8 mouse cellular contexts compared by ENCODE assay signal in genomic region chr1:133452564-133453165, GRCm38 (mm10). TPM values are rescaled to one million over a fixed set of nuclear protein-coding genes. Genes with fewer than 3 reads are reported as not detected.
DNase-seq lines count a peak whose midpoint lies in the region; ATAC-seq and TF ChIP-seq lines count a peak whose summit lies in the region.
"Had no signal": no experiment of that assay in that cellular context is flagged by ENCODE, and none has a peak within 500 bp of the region (broad histone marks: within the 10 kb centered on the region; RNA-seq: fewer than 3 reads in every experiment).

No protein-coding gene starts in this region.

- DNase-seq in hindbrain, embryonic 14.5 days (ENCODE audit: low spot score) = no peak
- no peak for DNase-seq in heart, postnatal 0 days (ENCODE audit: low spot score)
- DNase-seq in liver, postnatal 0 days = peak; percentile 35
- no peak for DNase-seq in testis, postnatal 10 days (ENCODE audit: low spot score)
- DNase-seq in layer of hippocampus, postnatal 10 days (ENCODE audit: low spot score in 2 of 2) = no peak

- H3K4me2 ChIP-seq in hindbrain, embryonic 13.5 days = no peak overlapping the region
- H3K4me2 ChIP-seq in hindbrain, embryonic 14.5 days (replicated peaks) = no peak overlapping the region
- no peak overlapping the region for H3K4me2 ChIP-seq in heart, postnatal 0 days (ENCODE audit: low read depth, low read length)
- H3K4me2 ChIP-seq in kidney, embryonic 14.5 days (replicated peaks; ENCODE audit: low read depth, low read length) = no peak overlapping the region
- peak overlapping the region; percentile 31; the same call in 1 of the 2 replicates for H3K4me2 ChIP-seq in liver, postnatal 0 days (ENCODE audit: low read depth, low read length)

- 24% methylated on average over 10 of the region's 10 CpGs for WGBS in hindbrain, embryonic 13.5 days
- 25% methylated on average over 10 of the region's 10 CpGs for WGBS in hindbrain, embryonic 14.5 days
- WGBS in heart, postnatal 0 days = 57% methylated on average over 10 of the region's 10 CpGs
- WGBS in kidney, embryonic 14.5 days = 42% methylated on average over 10 of the region's 10 CpGs
- WGBS in liver, postnatal 0 days (ENCODE audit: insufficient replicate concordance) = 52% methylated on average over 10 of the region's 10 CpGs

- H3K9ac ChIP-seq in hindbrain, embryonic 13.5 days = 0 out of 2 replicates have a peak overlapping the region, but pooled peaks have one; percentile 19
- no peak overlapping the region for H3K9ac ChIP-seq in hindbrain, embryonic 14.5 days
- H3K9ac ChIP-seq in heart, postnatal 0 days (replicated peaks; ENCODE audit: low read depth, low read length) = no peak overlapping the region
- H3K9ac ChIP-seq in kidney, embryonic 14.5 days (ENCODE audit: low read depth, low read length) = 0 out of 2 replicates have a peak overlapping the region, but pooled peaks have one; percentile 13
- peak overlapping the region; percentile 13; the same call in 1 of the 2 replicates for H3K9ac ChIP-seq in liver, postnatal 0 days (replicated peaks)

- H3K27ac ChIP-seq in hindbrain, embryonic 13.5 days = no peak overlapping the region
- no peak overlapping the region for H3K27ac ChIP-seq in hindbrain, embryonic 14.5 days
- peak overlapping the region; percentile 78 for H3K27ac ChIP-seq in heart, postnatal 0 days (ENCODE audit: low read depth)
- peak overlapping the region; percentile 57 for H3K27ac ChIP-seq in kidney, embryonic 14.5 days (ENCODE audit: low read depth, low read length)
- H3K27ac ChIP-seq in liver, postnatal 0 days (ENCODE audit: low read depth) = peak overlapping the region; percentile 20

- no peak for TF ChIP-seq EP300 in heart, postnatal 0 days (IDR thresholded peaks at IDR 0.05; ENCODE audit: low read depth)
- no peak for TF ChIP-seq EP300 in liver, postnatal 0 days (IDR thresholded peaks at IDR 0.05; ENCODE audit: low read depth)

- H3K9me3 ChIP-seq in hindbrain, embryonic 13.5 days = no peaks in the 10 kb centered on the region
- no peaks in the 10 kb centered on the region for H3K9me3 ChIP-seq in hindbrain, embryonic 14.5 days (ENCODE audit: control insufficient read depth, low read length)
- no peaks in the 10 kb centered on the region for H3K9me3 ChIP-seq in heart, postnatal 0 days (replicated peaks; ENCODE audit: control insufficient read depth, low read length)
- no peaks in the 10 kb centered on the region for H3K9me3 ChIP-seq in kidney, embryonic 14.5 days (ENCODE audit: control insufficient read depth, low read length)
- no peaks in the 10 kb centered on the region for H3K9me3 ChIP-seq in liver, postnatal 0 days (ENCODE audit: low read length)

- 0 out of 2 replicates have a peak, but pooled peaks cover 3% of the 10 kb centered on the region for H3K27me3 ChIP-seq in hindbrain, embryonic 13.5 days
- H3K27me3 ChIP-seq in hindbrain, embryonic 14.5 days (ENCODE audit: control insufficient read depth, insufficient read depth, low read length) = no peaks in the 10 kb centered on the region
- no peaks in the 10 kb centered on the region for H3K27me3 ChIP-seq in heart, postnatal 0 days (ENCODE audit: control insufficient read depth, insufficient read depth, low read length)
- no peaks in the 10 kb centered on the region for H3K27me3 ChIP-seq in kidney, embryonic 14.5 days (ENCODE audit: control insufficient read depth, insufficient read depth, low read length)
- H3K27me3 ChIP-seq in liver, postnatal 0 days (ENCODE audit: insufficient read depth, low read length) = no peaks in the 10 kb centered on the region

- no peak overlapping the region for H3K4me3 ChIP-seq in hindbrain, embryonic 13.5 days
- no peak overlapping the region for H3K4me3 ChIP-seq in hindbrain, embryonic 14.5 days (replicated peaks; ENCODE audit: low read length)
- no peak overlapping the region for H3K4me3 ChIP-seq in heart, postnatal 0 days (ENCODE audit: low read depth, low read length)
- no peak overlapping the region for H3K4me3 ChIP-seq in kidney, embryonic 14.5 days (ENCODE audit: low read length)
- no peak overlapping the region for H3K4me3 ChIP-seq in liver, postnatal 0 days (ENCODE audit: low read depth, low read length)

- no peak for TF ChIP-seq CTCF in heart, postnatal 0 days (IDR thresholded peaks at IDR 0.05; ENCODE audit: low read depth)
- no peak for TF ChIP-seq CTCF in liver, postnatal 0 days (IDR thresholded peaks at IDR 0.05; ENCODE audit: low read depth)

- H3K36me3 ChIP-seq in hindbrain, embryonic 13.5 days = no peaks in the 10 kb centered on the region
- no peaks in the 10 kb centered on the region for H3K36me3 ChIP-seq in hindbrain, embryonic 14.5 days (replicated peaks; ENCODE audit: control insufficient read depth, insufficient read depth)
- H3K36me3 ChIP-seq in heart, postnatal 0 days (replicated peaks; ENCODE audit: control insufficient read depth, insufficient read depth, low read length) = no peaks in the 10 kb centered on the region
- no peaks in the 10 kb centered on the region for H3K36me3 ChIP-seq in kidney, embryonic 14.5 days (ENCODE audit: control insufficient read depth, insufficient read depth, low read length)
- H3K36me3 ChIP-seq in liver, postnatal 0 days (replicated peaks; ENCODE audit: insufficient read depth, low read length) = no peaks in the 10 kb centered on the region

- peaks cover 15% of the 10 kb centered on the region for H3K4me1 ChIP-seq in hindbrain, embryonic 13.5 days (replicated peaks)
- peaks cover 6% of the 10 kb centered on the region for H3K4me1 ChIP-seq in hindbrain, embryonic 14.5 days (replicated peaks; ENCODE audit: control insufficient read depth, insufficient read depth, low read length)
- 0 out of 2 replicates have a peak, but pooled peaks cover 3% of the 10 kb centered on the region for H3K4me1 ChIP-seq in heart, postnatal 0 days (ENCODE audit: control insufficient read depth, insufficient read depth)
- peaks cover 18% of the 10 kb centered on the region; the same call in 1 of the 2 replicates for H3K4me1 ChIP-seq in kidney, embryonic 14.5 days (ENCODE audit: control insufficient read depth, insufficient read depth, low read length)
- H3K4me1 ChIP-seq in liver, postnatal 0 days (ENCODE audit: insufficient read depth) = peaks cover 24% of the 10 kb centered on the region

- ATAC-seq in hindbrain, embryonic 13.5 days (ENCODE audit: low FRiP score) = no peak
- no peak for ATAC-seq in hindbrain, embryonic 14.5 days (ENCODE audit: low FRiP score)
- peak; percentile 25; the same call in 1 of the 2 replicates for ATAC-seq in heart, postnatal 0 days (ENCODE audit: insufficient read depth, low read depth)
- ATAC-seq in kidney, embryonic 14.5 days (ENCODE audit: low FRiP score, low TSS enrichment) = no peak
- peak; percentile 85 for ATAC-seq in liver, postnatal 0 days
- ATAC-seq: Patski had no signal

RNA-seq across cellular contexts. Expression of gene Sox13, which starts 28.5 kb away (rescaled TPM):
- 7.9 and 8.0 TPM in 2 replicates for polyA plus RNA-seq in hindbrain, embryonic 13.5 days (2015; fragmentation: Nextera tagmentation; extraction: Ambion mirVana)
- 5.8 and 6.0 TPM in 2 replicates for polyA plus RNA-seq in hindbrain, embryonic 14.5 days (2014; fragmentation: Nextera tagmentation; extraction: Ambion mirVana)
- 8.5 and 17.9 TPM in 2 replicates for total RNA-seq in heart, postnatal 0 days (2014; rRNA removed; ENCODE audit: low replicate concordance)
- 3.0 and 3.3 TPM in 2 replicates for polyA plus RNA-seq in heart, postnatal 0 days (2015; fragmentation: Nextera tagmentation; extraction: Ambion mirVana)
- polyA plus RNA-seq in kidney, embryonic 14.5 days (2014; fragmentation: Nextera tagmentation; extraction: Ambion mirVana) = 13.8 and 16.2 TPM in 2 replicates
- polyA plus RNA-seq in liver, postnatal 0 days (2015; fragmentation: Nextera tagmentation; extraction: Ambion mirVana) = 1.3 and 1.9 TPM in 2 replicates
- 10 to 100 TPM in 1 of 2 experiments, 1 to 10 TPM in 1; 9.2 to 10.3 TPM for total RNA-seq in layer of hippocampus, postnatal 10 days (2021)

Comparison
In these comparisons a context has a peak if more than half of its experiments do, and no peak if none do; other contexts are left out.
1. H3K9ac ChIP-seq: peak in hindbrain, embryonic 13.5 days (single experiment), kidney, embryonic 14.5 days (single experiment) and liver, postnatal 0 days (single experiment); none in hindbrain, embryonic 14.5 days (single experiment) and heart, postnatal 0 days (single experiment).
2. ATAC-seq: peak in heart, postnatal 0 days (single experiment) and liver, postnatal 0 days (single experiment); none in hindbrain, embryonic 13.5 days (single experiment), hindbrain, embryonic 14.5 days (single experiment) and kidney, embryonic 14.5 days (single experiment).
3. H3K27ac ChIP-seq: peak in heart, postnatal 0 days (single experiment), kidney, embryonic 14.5 days (single experiment) and liver, postnatal 0 days (single experiment); none in hindbrain, embryonic 13.5 days (single experiment) and hindbrain, embryonic 14.5 days (single experiment).